Mouse (Mus musculus) lung, embryonic 16.5 days (tissue): Measurements from ENCODE around the gene Vdac2. TPM values are rescaled to one million over a fixed set of nuclear protein-coding genes. Genes with fewer than 3 reads are reported as not detected.
A peak's percentile ranks its signal among the peaks of the same experiment; 100 is the strongest.

Experiments used
- ATAC-seq: fragments of 200-750 bp; cut with Nextera tagmentation; 2 replicates; pipeline ENCODE4 v1.8.0; 2017; ENCODE audit warnings: low read depth, mild to moderate bottlenecking, moderate library complexity
- H3K27ac ChIP-seq: fragments of 300-500 bp; sonication (generic); 2 replicates; pipeline ENCODE4 v1.5.1; 2014; ENCODE audit warnings: mild to moderate bottlenecking, control low read depth, low read length
- H3K27me3 ChIP-seq: fragments of 300-500 bp; sonication (generic); 2 replicates; pipeline ENCODE4 v1.6.1; 2014; ENCODE audit warnings: low read depth, low read length, mixed read lengths; ENCODE audit not compliant: control insufficient read depth, insufficient read depth
- H3K36me3 ChIP-seq: fragments of 300-500 bp; sonication (generic); 2 replicates; pipeline ENCODE4 v1.6.1; 2014; ENCODE audit warnings: low read length; ENCODE audit not compliant: control insufficient read depth, insufficient read depth
- H3K4me1 ChIP-seq: fragments of 300-500 bp; sonication (generic); replicated peaks from 2 replicates; pipeline ENCODE4 v1.6.1; 2014; ENCODE audit warnings: low read length, mixed read lengths; ENCODE audit not compliant: control insufficient read depth, insufficient read depth
- H3K4me2 ChIP-seq: fragments of 300-500 bp; sonication (generic); 2 replicates; pipeline ENCODE4 v1.6.1; 2014; ENCODE audit warnings: low read depth, low read length, control low read depth
- H3K4me3 ChIP-seq: fragments of 300-500 bp; sonication (generic); 2 replicates; pipeline ENCODE4 v1.5.1; 2014; ENCODE audit warnings: mild to moderate bottlenecking, low read length, control low read depth
- H3K9ac ChIP-seq: fragments of 300-500 bp; sonication (generic); 2 replicates; pipeline ENCODE4 v1.6.1; 2014; ENCODE audit warnings: low read length, control low read depth
- H3K9me3 ChIP-seq: fragments of 300-500 bp; sonication (generic); 2 replicates; pipeline ENCODE4 v1.6.1; 2016; ENCODE audit warnings: low read length; ENCODE audit not compliant: control insufficient read depth
- WGBS: fragments of 180-500 bp; shearing (Covaris S2); extraction: QIAGEN DNeasy Blood & Tissue Kit; methylation state at CpG from one replicate; pipeline ENCODE4 v1.1.7; 2014; 5-methylcytosine and 5-hydroxymethylcytosine counted together
- polyA plus RNA-seq: library from polyadenylated mRNA; unstranded; fragments of >200 nt; fragmentation: Nextera tagmentation; extraction: Ambion mirVana; gene quantifications from 2 replicates; pipeline ENCODE4 v1.2.1, GENCODE M21; 2015

Gene Vdac2
- polyA plus RNA-seq, 1 experiment from 2014 or later: 253 TPM

GRCm38 (mm10) chr14:21813216-21813615, 11.8 kb upstream of the Vdac2 start:
- Histone ChIP-seq H3K4me2 (no peak overlapping the region), H3K4me3 (no peak overlapping the region), H3K9me3 (no peaks in the 10 kb centered on the region), H3K4me1 (0 out of 2 replicates have a peak, but pooled peaks cover 2% of the 10 kb centered on the region), H3K9ac (no peak overlapping the region), H3K27me3 (no peaks in the 10 kb centered on the region), H3K36me3 (no peaks in the 10 kb centered on the region), H3K27ac (no peak overlapping the region)
- 48% methylated on average over 4 of the region's 4 CpGs for whole genome bisulfite sequencing
- ATAC-seq: no peak

- Histone ChIP-seq H3K36me3 (no peaks in the 10 kb centered on the region), H3K4me1 (0 out of 2 replicates have a peak, but pooled peaks cover 2% of the 10 kb centered on the region), H3K9ac (no peak overlapping the region), H3K9me3 (no peaks in the 10 kb centered on the region), H3K4me3 (no peak overlapping the region), H3K4me2 (no peak overlapping the region), H3K27ac (no peak overlapping the region), H3K27me3 (no peaks in the 10 kb centered on the region)
- ATAC-seq: no peak
- WGBS: 61% methylated on average over 3 of the region's 3 CpGs
Measured at GRCm38 (mm10) chr14:21813847-21814246, 11.2 kb upstream of the Vdac2 start.

- Histone ChIP-seq H3K4me3 (no peak overlapping the region), H3K36me3 (no peaks in the 10 kb centered on the region), H3K27me3 (no peaks in the 10 kb centered on the region), H3K9ac (no peak overlapping the region), H3K4me1 (0 out of 2 replicates have a peak, but pooled peaks cover 2% of the 10 kb centered on the region), H3K9me3 (no peaks in the 10 kb centered on the region), H3K27ac (no peak overlapping the region), H3K4me2 (no peak overlapping the region)
- no peak for ATAC-seq
- WGBS: 92% methylated on average over 4 of the region's 4 CpGs
Measured at GRCm38 (mm10) chr14:21814606-21815005, 10.4 kb upstream of the Vdac2 start.

- H3K4me1 ChIP-seq: 0 out of 2 replicates have a peak, but pooled peaks cover 2% of the 10 kb centered on the region
- no peak overlapping the region for H3K9ac ChIP-seq
- H3K27ac ChIP-seq: no peak overlapping the region
- no peak for ATAC-seq
- WGBS: 56% methylated on average over 3 of the region's 3 CpGs
- no peak overlapping the region for H3K4me2 ChIP-seq
- H3K9me3 ChIP-seq: no peaks in the 10 kb centered on the region
- no peaks in the 10 kb centered on the region for H3K27me3 ChIP-seq
- H3K36me3 ChIP-seq: no peaks in the 10 kb centered on the region
- H3K4me3 ChIP-seq: no peak overlapping the region
Measured at GRCm38 (mm10) chr14:21816255-21816654, 8.8 kb upstream of the Vdac2 start.

- Histone ChIP-seq H3K4me1 (0 out of 2 replicates have a peak, but pooled peaks cover 2% of the 10 kb centered on the region), H3K27me3 (no peaks in the 10 kb centered on the region), H3K36me3 (no peaks in the 10 kb centered on the region), H3K9ac (no peak overlapping the region), H3K4me3 (no peak overlapping the region), H3K27ac (no peak overlapping the region), H3K9me3 (no peaks in the 10 kb centered on the region), H3K4me2 (no peak overlapping the region)
- 38% methylated on average over 4 of the region's 4 CpGs for WGBS
- no peak for ATAC-seq
Measured at GRCm38 (mm10) chr14:21817453-21817852, 7.6 kb upstream of the Vdac2 start.

- no peak for ATAC-seq
- no peaks in the 10 kb centered on the region for H3K36me3 ChIP-seq
Measured at GRCm38 (mm10) chr14:21820880-21821505, 4.0 kb upstream of the Vdac2 start.

GRCm38 (mm10) chr14:21822307-21822706, 2.7 kb upstream of the Vdac2 start:
- Histone ChIP-seq H3K4me1 (peaks cover 32% of the 10 kb centered on the region), H3K27me3 (no peaks in the 10 kb centered on the region), H3K4me2 (no peak overlapping the region), H3K4me3 (no peak overlapping the region), H3K9me3 (no peaks in the 10 kb centered on the region), H3K9ac (no peak overlapping the region), H3K27ac (peak overlapping the region; percentile 90; the same call in 1 of the 2 replicates), H3K36me3 (no peaks in the 10 kb centered on the region)
- no peak for ATAC-seq
- WGBS: 50% methylated on average over 7 of the region's 7 CpGs

More at GRCm38 (mm10) chr14:21820880-21821505, 4.0 kb upstream of the Vdac2 start:
- H3K4me3 ChIP-seq: no peak overlapping the region
- H3K27me3 ChIP-seq: no peaks in the 10 kb centered on the region
- 88% methylated on average over 4 of the region's 4 CpGs for WGBS
- no peak overlapping the region for H3K9ac ChIP-seq
- H3K4me2 ChIP-seq: no peak overlapping the region
- no peaks in the 10 kb centered on the region for H3K9me3 ChIP-seq
- no peak overlapping the region for H3K27ac ChIP-seq
- peaks cover 27% of the 10 kb centered on the region for H3K4me1 ChIP-seq

- no peak overlapping the region for H3K4me3 ChIP-seq
- peak; percentile 84 for ATAC-seq
Measured at GRCm38 (mm10) chr14:21822795-21823374, 2.2 kb upstream of the Vdac2 start.

GRCm38 (mm10) chr14:21823897-21824296, 1.1 kb upstream of the Vdac2 start:
- no peaks in the 10 kb centered on the region for H3K36me3 ChIP-seq
- no peaks in the 10 kb centered on the region for H3K9me3 ChIP-seq
- 40% methylated on average over 7 of the region's 7 CpGs for WGBS
- no peak for ATAC-seq
- H3K9ac ChIP-seq: no peak overlapping the region
- no peak overlapping the region for H3K4me3 ChIP-seq
- H3K27me3 ChIP-seq: no peaks in the 10 kb centered on the region
- H3K4me2 ChIP-seq: no peak overlapping the region
- H3K4me1 ChIP-seq: peaks cover 30% of the 10 kb centered on the region
- H3K27ac ChIP-seq: peak overlapping the region; percentile 90

More at GRCm38 (mm10) chr14:21822795-21823374, 2.2 kb upstream of the Vdac2 start:
- Histone ChIP-seq H3K9me3 (no peaks in the 10 kb centered on the region), H3K4me1 (peaks cover 30% of the 10 kb centered on the region), H3K9ac (peak overlapping the region; percentile 36; the same call in 1 of the 2 replicates), H3K27ac (peak overlapping the region; percentile 90), H3K27me3 (no peaks in the 10 kb centered on the region), H3K36me3 (no peaks in the 10 kb centered on the region), H3K4me2 (peak overlapping the region; percentile 25; the same call in 1 of the 2 replicates)
- 13% methylated on average over 7 of the region's 7 CpGs for WGBS
